Mouse (Mus musculus) small intestine, adult 2 months (tissue): Measurements from ENCODE around the gene 2010111I01Rik. TPM values are rescaled to one million over a fixed set of nuclear protein-coding genes. Genes with fewer than 3 reads are reported as not detected.
"Not testable (repeated sequence)": the region's sequence is repeated elsewhere in the genome, so short reads cannot be mapped to it uniquely, and the experiment has no call there.

Experiments used
- H3K27ac ChIP-seq: fragments of 200-500 bp; 2 replicates; pipeline ENCODE4 v1.5.1; 2012; ENCODE audit warnings: low read depth, low read length, control low read depth, inconsistent platforms; ENCODE audit not compliant: insufficient read depth
- H3K27me3 ChIP-seq: fragments of 200-500 bp; 2 replicates; pipeline ENCODE4 v1.6.1; 2012; ENCODE audit warnings: mild to moderate bottlenecking, moderate library complexity, low read length, inconsistent platforms; ENCODE audit not compliant: control insufficient read depth, insufficient read depth
- H3K36me3 ChIP-seq: fragments of 200-500 bp; 2 replicates; pipeline ENCODE4 v1.6.1; 2012; ENCODE audit warnings: mild to moderate bottlenecking, low read length, control low read depth, inconsistent platforms; ENCODE audit not compliant: control insufficient read depth, insufficient read depth
- H3K4me1 ChIP-seq: fragments of 200-500 bp; 2 replicates; pipeline ENCODE4 v1.6.1; 2012; ENCODE audit warnings: low read length, inconsistent platforms, mixed read lengths; ENCODE audit not compliant: control insufficient read depth, insufficient read depth, insufficient read length
- H3K4me3 ChIP-seq: fragments of 200-500 bp; 2 replicates; pipeline ENCODE4 v1.5.1; 2012; ENCODE audit warnings: low read depth, mild to moderate bottlenecking, control low read depth, inconsistent platforms, low read length, moderate library complexity
- CTCF ChIP-seq: fragments of 200-500 bp; IDR thresholded peaks from 2 replicates; pipeline ENCODE4 v1.5.1; 2012; ENCODE audit warnings: low read depth, mild to moderate bottlenecking, control low read depth, inconsistent platforms, low read length, moderate library complexity, mixed read lengths; ENCODE audit not compliant: insufficient replicate concordance, insufficient read length; ENCODE audit errors: extremely low read depth
- POLR2A ChIP-seq: fragments of 200-500 bp; IDR thresholded peaks from 2 replicates; pipeline ENCODE4 v1.6.1; 2012; ENCODE audit warnings: low read depth, mild to moderate bottlenecking, control low read depth, inconsistent platforms, low read length, moderate library complexity
- WGBS: fragments of 180-500 bp; shearing (Covaris S2); methylation state at CpG from one replicate; pipeline ENCODE4 v1.1.7; 2018; 5-methylcytosine and 5-hydroxymethylcytosine counted together
- polyA plus RNA-seq: library from polyadenylated mRNA; depleted of rRNA; stranded (reverse); fragments of >200 nt; gene quantifications from 2 replicates; pipeline ENCODE4 v1.2.3, GENCODE M21; 2012

2010111I01Rik gene
- polyA plus RNA-seq, 1 experiment, result 48.4 TPM

- no peak overlapping the region for H3K27ac ChIP-seq
- H3K4me1 ChIP-seq, result no peaks in the 10 kb centered on the region
- TF ChIP-seq POLR2A, result no peak
- no peak for TF ChIP-seq CTCF
- 79% methylated on average over 1 of the region's 1 CpGs for WGBS
- H3K27me3 ChIP-seq, result no peaks in the 10 kb centered on the region; the same call in 1 of the 2 replicates
- no peak overlapping the region for H3K4me3 ChIP-seq
- H3K36me3 ChIP-seq, result no peaks in the 10 kb centered on the region
Observed at GRCm38 (mm10) chr13:62927470-62927869, 37.2 kb upstream of the 2010111I01Rik start.

- H3K27me3 ChIP-seq, H3K4me3 ChIP-seq, H3K4me1 ChIP-seq, H3K27ac ChIP-seq, H3K36me3 ChIP-seq: not testable (repeated sequence)
- 88% methylated on average over 3 of the region's 3 CpGs for WGBS
Observed at GRCm38 (mm10) chr13:62929144-62929543, 35.5 kb upstream of the 2010111I01Rik start.

DNA sequence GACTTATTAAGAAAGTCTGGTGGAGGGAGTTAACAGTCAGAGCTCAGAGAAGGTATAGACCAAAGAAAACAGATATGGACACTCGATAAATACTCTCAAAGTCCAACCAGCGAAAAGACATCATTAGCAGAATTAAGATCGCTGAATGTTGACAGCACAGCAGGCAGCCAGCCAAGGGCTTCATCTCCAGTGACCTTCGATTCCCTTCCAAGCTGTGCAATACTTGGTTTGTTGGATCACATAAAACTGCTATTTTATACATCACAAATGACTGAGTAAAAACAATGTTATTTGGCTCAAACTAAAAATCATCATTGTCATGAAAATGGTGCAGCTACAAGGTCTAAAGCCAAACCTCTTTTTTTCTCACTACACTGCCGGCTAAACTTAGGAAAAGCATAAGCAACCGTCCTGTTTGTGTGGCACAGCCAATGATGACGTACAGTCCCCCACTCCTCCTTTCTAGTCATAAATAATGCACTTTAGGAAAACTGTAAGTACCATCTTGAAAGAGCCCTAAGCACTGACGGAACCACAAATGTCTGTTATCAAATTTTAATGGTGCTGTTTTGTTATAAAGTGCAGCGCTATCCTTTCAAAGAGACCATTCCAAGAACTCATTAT is 34.8 kb upstream of the 2010111I01Rik start:
- 51% methylated on average over 9 of the region's 9 CpGs for WGBS
- Histone ChIP-seq H3K27me3 (no peaks in the 10 kb centered on the region; the same call in 1 of the 2 replicates), H3K36me3 (no peaks in the 10 kb centered on the region), H3K4me1 (no peaks in the 10 kb centered on the region), H3K4me3 (no peak overlapping the region), H3K27ac (no peak overlapping the region)
- TF ChIP-seq CTCF (no peak), POLR2A (no peak)

GRCm38 (mm10) chr13:62932452-62932851 is 32.2 kb upstream of the 2010111I01Rik start:
- Histone ChIP-seq H3K27me3 (no peaks in the 10 kb centered on the region; the same call in 1 of the 2 replicates), H3K4me3 (no peak overlapping the region), H3K36me3 (no peaks in the 10 kb centered on the region), H3K4me1 (no peaks in the 10 kb centered on the region), H3K27ac (no peak overlapping the region)
- TF ChIP-seq POLR2A (no peak), CTCF (no peak)
- 92% methylated on average over 4 of the region's 4 CpGs for WGBS

GRCm38 (mm10) chr13:62939371-62939770 is 25.3 kb upstream of the 2010111I01Rik start:
- no peak overlapping the region for H3K4me3 ChIP-seq
- no peaks in the 10 kb centered on the region for H3K27me3 ChIP-seq
- WGBS, result 20% methylated on average over 3 of the region's 3 CpGs
- no peaks in the 10 kb centered on the region for H3K4me1 ChIP-seq
- no peaks in the 10 kb centered on the region for H3K36me3 ChIP-seq
- H3K27ac ChIP-seq, result no peak overlapping the region
- TF ChIP-seq POLR2A (no peak), CTCF (no peak)

- H3K4me3 ChIP-seq, result no peak overlapping the region
- H3K27me3 ChIP-seq, result no peaks in the 10 kb centered on the region
- 65% methylated on average over 4 of the region's 4 CpGs for WGBS
- H3K27ac ChIP-seq, result no peak overlapping the region
- H3K36me3 ChIP-seq, result no peaks in the 10 kb centered on the region
- TF ChIP-seq CTCF (no peak), POLR2A (no peak)
- H3K4me1 ChIP-seq, result no peaks in the 10 kb centered on the region
Observed at GRCm38 (mm10) chr13:62939797-62940196, 24.9 kb upstream of the 2010111I01Rik start.

DNA sequence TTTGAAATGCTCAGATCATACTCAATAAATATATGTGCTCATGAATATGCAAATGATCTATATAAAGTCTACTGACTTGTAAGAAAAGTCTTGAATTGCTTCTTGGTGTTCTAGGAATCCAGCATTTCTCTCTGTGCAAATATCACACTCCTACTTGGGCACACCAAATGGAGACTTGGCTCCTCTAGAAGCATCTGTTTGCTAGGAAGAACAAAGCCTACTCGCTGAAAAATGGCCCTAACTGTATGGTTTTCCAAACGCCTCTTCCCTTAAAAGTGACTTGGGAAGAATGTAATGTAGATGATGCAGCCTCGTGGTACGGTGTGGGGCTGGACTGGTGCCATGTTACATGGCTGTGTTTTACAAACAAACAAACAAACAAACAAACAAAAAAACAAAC is 24.0 kb upstream of the 2010111I01Rik start:
- no peaks in the 10 kb centered on the region for H3K36me3 ChIP-seq
- 87% methylated on average over 4 of the region's 4 CpGs for WGBS
- no peak overlapping the region for H3K27ac ChIP-seq
- no peak overlapping the region for H3K4me3 ChIP-seq
- no peaks in the 10 kb centered on the region for H3K4me1 ChIP-seq
- no peaks in the 10 kb centered on the region for H3K27me3 ChIP-seq
- TF ChIP-seq CTCF, result no peak
- TF ChIP-seq POLR2A, result no peak
